Mouse (Mus musculus) 416B (cell line): ENCODE measurements around the gene Pigm.

Source experiments
- DNase-seq: peaks from one replicate; pipeline ENCODE4 v3.0.0; 2011; ENCODE audit warnings: low read depth

The Pigm gene

GRCm38 (mm10) chr1:172352453-172352852, 23.9 kb upstream of the Pigm start:
- peak; percentile 34 for DNase-seq

GRCm38 (mm10) chr1:172355336-172355735, 21.0 kb upstream of the Pigm start:
- no peak for DNase-seq

GRCm38 (mm10) chr1:172357550-172357949, 18.8 kb upstream of the Pigm start:
- peak; percentile 61 for DNase-seq

- DNase-seq = no peak
These were observed 18.0 kb upstream of the Pigm start for GRCm38 (mm10) chr1:172358341-172358740.

GRCm38 (mm10) chr1:172364684-172365083, 11.7 kb upstream of the Pigm start:
- peak; percentile 78 for DNase-seq

GRCm38 (mm10) chr1:172368768-172369418, 7.5 kb upstream of the Pigm start:
- peak; percentile 52 for DNase-seq

- DNase-seq = peak; percentile 40
These were observed 562 bp downstream of the Pigm start for GRCm38 (mm10) chr1:172376758-172377458.

- DNase-seq = no peak
These were observed 3.7 kb downstream of the Pigm start for GRCm38 (mm10) chr1:172380066-172380465.

- DNase-seq = no peak
These were observed 5.7 kb downstream of the Pigm start for GRCm38 (mm10) chr1:172382090-172382489.

- DNase-seq = no peak
These were observed 10.9 kb downstream of the Pigm start for GRCm38 (mm10) chr1:172387246-172387645.

GRCm38 (mm10) chr1:172390769-172391168, 14.4 kb downstream of the Pigm start:
- DNase-seq = peak; percentile 82

- DNase-seq = no peak
These were observed 15.6 kb downstream of the Pigm start for GRCm38 (mm10) chr1:172391807-172392581.

- no peak for DNase-seq
These were observed 16.4 kb downstream of the Pigm start for GRCm38 (mm10) chr1:172392643-172393170.

- DNase-seq = peak; percentile 63
These were observed 17.4 kb downstream of the Pigm start for GRCm38 (mm10) chr1:172393739-172394138.

- DNase-seq = no peak
These were observed 20.8 kb downstream of the Pigm start for GRCm38 (mm10) chr1:172396996-172397752.

- no peak for DNase-seq
These were observed 29.8 kb downstream of the Pigm start for GRCm38 (mm10) chr1:172406077-172406706.

- peak; percentile 69 for DNase-seq
These were observed 32.6 kb downstream of the Pigm start for GRCm38 (mm10) chr1:172408996-172409395.

- no peak for DNase-seq
These were observed 33.1 kb downstream of the Pigm start for GRCm38 (mm10) chr1:172409431-172409830.

- peak; percentile 73 for DNase-seq
These were observed 34.5 kb downstream of the Pigm start for GRCm38 (mm10) chr1:172410806-172411205.

GRCm38 (mm10) chr1:172412204-172412603, 35.9 kb downstream of the Pigm start:
- peak; percentile 60 for DNase-seq

GRCm38 (mm10) chr1:172413491-172414230, 37.3 kb downstream of the Pigm start:
- DNase-seq = no peak
